Mouse (Mus musculus) MEL (cell line): ENCODE results near the gene Zfp318. TPM values are rescaled to one million over a fixed set of nuclear protein-coding genes. Genes with fewer than 3 reads are reported as not detected.

Source experiments
- DNase-seq: peaks from one replicate; pipeline ENCODE4 v3.0.0; 2011; ENCODE audit warnings: low read depth, low spot score
- H3K27ac ChIP-seq: 2 replicates; pipeline ENCODE4 v1.5.1; 2012; ENCODE audit warnings: low read depth, mild to moderate bottlenecking, control low read depth, low read length, moderate library complexity; ENCODE audit not compliant: control insufficient read depth
- H3K27me3 ChIP-seq, 2 experiments: fragments of 150-350 bp in 1 of 2; sonication (generic) in 1 of 2; 2 replicates each; pipeline ENCODE4 v1.6.1; 2012; ENCODE audit warnings: low read length in 2 of 2, mild to moderate bottlenecking in 2 of 2, improper control_type of control experiment in 1 of 2, moderate library complexity in 1 of 2; ENCODE audit not compliant: insufficient read depth in 2 of 2, control insufficient read depth in 1 of 2
- H3K36me3 ChIP-seq, 2 experiments: 2 replicates each; pipeline ENCODE4 v1.6.1; 2012 to 2014; ENCODE audit warnings: low read length in 2 of 2, improper control_type of control experiment in 1 of 2, inconsistent platforms in 1 of 2, mild to moderate bottlenecking in 1 of 2; ENCODE audit not compliant: insufficient read depth in 2 of 2, control insufficient read depth in 1 of 2
- H3K4me1 ChIP-seq, 2 experiments: fragments of 150-350 bp in 1 of 2; sonication (generic) in 1 of 2; 2 replicates each; pipeline ENCODE4 v1.6.1; 2012; ENCODE audit warnings: low read length in 2 of 2, improper control_type of control experiment in 1 of 2, mild to moderate bottlenecking in 1 of 2; ENCODE audit not compliant: insufficient read depth in 2 of 2, control insufficient read depth in 1 of 2
- H3K4me3 ChIP-seq, 2 experiments: fragments of 150-350 bp in 1 of 2; sonication (generic) in 1 of 2; 2 replicates each; pipeline ENCODE4 v1.5.1; 2012; ENCODE audit warnings: low read depth in 2 of 2, low read length in 2 of 2, mild to moderate bottlenecking in 2 of 2, moderate library complexity in 2 of 2, control low read depth in 1 of 2, improper control_type of control experiment in 1 of 2; ENCODE audit not compliant: control insufficient read depth in 1 of 2, insufficient read depth in 1 of 2
- H3K79me2 ChIP-seq: 2 replicates; pipeline ENCODE4 v1.6.1; 2012; ENCODE audit warnings: mild to moderate bottlenecking, low read length, moderate library complexity; ENCODE audit not compliant: control insufficient read depth, poor library complexity, insufficient read depth
- H3K9ac ChIP-seq: 2 replicates; pipeline ENCODE4 v1.6.1; 2012; ENCODE audit warnings: low read depth, mild to moderate bottlenecking, control low read depth, low read length, moderate library complexity; ENCODE audit not compliant: control insufficient read depth, poor library complexity, severe bottlenecking
- H3K9me3 ChIP-seq: fragments of 150-350 bp; sonication (generic); replicated peaks from 2 replicates; pipeline ENCODE4 v1.6.1; 2012; ENCODE audit warnings: mild to moderate bottlenecking, low read length, improper control_type of control experiment, moderate library complexity; ENCODE audit not compliant: insufficient read depth
- BHLHE40 ChIP-seq: IDR thresholded peaks from 2 replicates; pipeline ENCODE4 v1.6.1; 2012; ENCODE audit warnings: low read depth, mild to moderate bottlenecking, inconsistent platforms, low read length, improper control_type of control experiment, borderline replicate concordance
- CHD2 ChIP-seq: IDR thresholded peaks from 2 replicates; pipeline ENCODE4 v1.6.1; 2011; ENCODE audit warnings: low read length, improper control_type of control experiment
- CTCF ChIP-seq, 3 experiments: IDR thresholded peaks in 2 of 3; conservative IDR thresholded peaks in 1 of 3; 2 replicates each; pipeline ENCODE4 v1.5.1; 2011 to 2012; ENCODE audit warnings: low read length in 3 of 3, low read depth in 2 of 3, mild to moderate bottlenecking in 2 of 3, improper control_type of control experiment in 1 of 3, inconsistent platforms in 1 of 3, mixed read lengths in 1 of 3, moderate library complexity in 1 of 3; ENCODE audit not compliant: control insufficient read depth in 1 of 3, insufficient read depth in 1 of 3, poor library complexity in 1 of 3, severe bottlenecking in 1 of 3
- E2F4 ChIP-seq: IDR thresholded peaks from 2 replicates; pipeline ENCODE4 v1.6.1; 2011; ENCODE audit warnings: low read depth, low read length, improper control_type of control experiment, borderline replicate concordance
- ELF1 ChIP-seq: IDR thresholded peaks from 2 replicates; pipeline ENCODE4 v1.6.1; 2014; ENCODE audit warnings: low read depth, mild to moderate bottlenecking, inconsistent platforms, low read length, improper control_type of control experiment, moderate library complexity
- EP300 ChIP-seq, 2 experiments: IDR thresholded peaks; 2 replicates each; pipeline ENCODE4 v1.6.1; 2011; ENCODE audit warnings: improper control_type of control experiment in 2 of 2, low read length in 2 of 2, low read depth in 1 of 2, mild to moderate bottlenecking in 1 of 2
- ETS1 ChIP-seq: IDR thresholded peaks from 2 replicates; pipeline ENCODE4 v1.6.1; 2012; ENCODE audit warnings: low read depth, mild to moderate bottlenecking, inconsistent platforms, low read length, improper control_type of control experiment, moderate library complexity
- GABPA ChIP-seq: IDR thresholded peaks from 2 replicates; pipeline ENCODE4 v1.6.1; 2012; ENCODE audit warnings: low read depth, mild to moderate bottlenecking, inconsistent platforms, low read length, improper control_type of control experiment, moderate library complexity
- GATA1 ChIP-seq: IDR thresholded peaks from 2 replicates; pipeline ENCODE4 v1.6.1; 2011; ENCODE audit warnings: low read depth, low read length, improper control_type of control experiment
- HCFC1 ChIP-seq: IDR thresholded peaks from 2 replicates; pipeline ENCODE4 v1.6.1; 2012; ENCODE audit warnings: low read depth, mild to moderate bottlenecking, inconsistent platforms, low read length, improper control_type of control experiment, moderate library complexity
- JUND ChIP-seq: IDR thresholded peaks from 2 replicates; pipeline ENCODE4 v1.6.1; 2011; ENCODE audit warnings: low read depth, mild to moderate bottlenecking, improper control_type of control experiment, low read length
- MAFK ChIP-seq: IDR thresholded peaks from 2 replicates; pipeline ENCODE4 v1.6.1; 2011; ENCODE audit warnings: low read depth, mild to moderate bottlenecking, low read length, improper control_type of control experiment, borderline replicate concordance
- MAX ChIP-seq: IDR thresholded peaks from 2 replicates; pipeline ENCODE4 v1.6.1; 2011; ENCODE audit warnings: low read length, improper control_type of control experiment
- MAZ ChIP-seq: IDR thresholded peaks from 2 replicates; pipeline ENCODE4 v1.6.1; 2012; ENCODE audit warnings: low read depth, mild to moderate bottlenecking, inconsistent platforms, low read length, improper control_type of control experiment
- MEF2A ChIP-seq: IDR thresholded peaks from 2 replicates; pipeline ENCODE4 v1.6.1; 2014; ENCODE audit warnings: low read depth, mild to moderate bottlenecking, inconsistent platforms, low read length, improper control_type of control experiment; ENCODE audit not compliant: poor library complexity, insufficient replicate concordance, severe bottlenecking; ENCODE audit errors: extremely low read depth
- MYB ChIP-seq: IDR thresholded peaks from 2 replicates; pipeline ENCODE4 v1.6.1; 2011; ENCODE audit warnings: mild to moderate bottlenecking, low read depth, low read length, improper control_type of control experiment
- NELFE ChIP-seq: IDR thresholded peaks from 2 replicates; pipeline ENCODE4 v1.6.1; 2011; ENCODE audit warnings: low read depth, low read length, improper control_type of control experiment
- NRF1 ChIP-seq: IDR thresholded peaks from 2 replicates; pipeline ENCODE4 v1.6.1; 2014; ENCODE audit warnings: low read depth, mild to moderate bottlenecking, inconsistent platforms, low read length, improper control_type of control experiment, moderate library complexity; ENCODE audit not compliant: poor library complexity, insufficient read depth, severe bottlenecking
- POLR2A ChIP-seq, 2 experiments: IDR thresholded peaks; 2 replicates each; pipeline ENCODE4 v1.6.1; 2011 to 2012; ENCODE audit warnings: low read length in 2 of 2, mild to moderate bottlenecking in 2 of 2, control low read depth in 1 of 2, improper control_type of control experiment in 1 of 2, low read depth in 1 of 2, moderate library complexity in 1 of 2; ENCODE audit not compliant: control insufficient read depth in 1 of 2, insufficient read depth in 1 of 2, poor library complexity in 1 of 2
- POLR2AphosphoS2 ChIP-seq: IDR thresholded peaks from 2 replicates; pipeline ENCODE4 v1.6.1; 2011; ENCODE audit warnings: low read length, improper control_type of control experiment
- RAD21 ChIP-seq: IDR thresholded peaks from 2 replicates; pipeline ENCODE4 v1.6.1; 2011; ENCODE audit warnings: mild to moderate bottlenecking, low read depth, low read length, improper control_type of control experiment
- RCOR1 ChIP-seq: IDR thresholded peaks from 2 replicates; pipeline ENCODE4 v1.6.1; 2012; ENCODE audit warnings: low read depth, mild to moderate bottlenecking, inconsistent platforms, low read length, improper control_type of control experiment
- SIN3A ChIP-seq: IDR thresholded peaks from 2 replicates; pipeline ENCODE4 v1.6.1; 2012; ENCODE audit warnings: low read length, improper control_type of control experiment, inconsistent platforms
- SMC3 ChIP-seq: IDR thresholded peaks from 2 replicates; pipeline ENCODE4 v1.6.1; 2011; ENCODE audit warnings: low read depth, low read length, improper control_type of control experiment
- TBP ChIP-seq: IDR thresholded peaks from 2 replicates; pipeline ENCODE4 v1.8.0; 2011; ENCODE audit warnings: low read depth, low read length, improper control_type of control experiment
- UBTF ChIP-seq: IDR thresholded peaks from 2 replicates; pipeline ENCODE4 v1.6.1; 2012; ENCODE audit warnings: low read depth, mild to moderate bottlenecking, inconsistent platforms, low read length, improper control_type of control experiment, moderate library complexity, borderline replicate concordance; ENCODE audit not compliant: insufficient read depth
- USF1 ChIP-seq: IDR thresholded peaks from 2 replicates; pipeline ENCODE4 v1.6.1; 2014; ENCODE audit warnings: low read depth, mild to moderate bottlenecking, inconsistent platforms, low read length, improper control_type of control experiment, moderate library complexity
- USF2 ChIP-seq, 2 experiments: IDR thresholded peaks; 2 replicates each; pipeline ENCODE4 v1.6.1; 2011 to 2012; ENCODE audit warnings: improper control_type of control experiment in 2 of 2, low read length in 2 of 2, borderline replicate concordance in 1 of 2, inconsistent platforms in 1 of 2, low read depth in 1 of 2, mild to moderate bottlenecking in 1 of 2; ENCODE audit not compliant: insufficient read depth in 1 of 2
- ZC3H11A ChIP-seq: IDR thresholded peaks from 2 replicates; pipeline ENCODE4 v1.6.1; 2012; ENCODE audit warnings: low read depth, mild to moderate bottlenecking, inconsistent platforms, low read length, improper control_type of control experiment
- ZKSCAN1 ChIP-seq: IDR thresholded peaks from 2 replicates; pipeline ENCODE4 v1.6.1; 2012; ENCODE audit warnings: low read depth, mild to moderate bottlenecking, inconsistent platforms, low read length, improper control_type of control experiment, moderate library complexity
- ZMIZ1 ChIP-seq: IDR thresholded peaks from 2 replicates; pipeline ENCODE4 v1.6.1; 2012; ENCODE audit warnings: low read depth, mild to moderate bottlenecking, inconsistent platforms, low read length, improper control_type of control experiment, moderate library complexity
- ZNF384 ChIP-seq: IDR thresholded peaks from 2 replicates; pipeline ENCODE4 v1.6.1; 2012; ENCODE audit warnings: low read depth, mild to moderate bottlenecking, inconsistent platforms, low read length, improper control_type of control experiment
- polyA plus RNA-seq, 2 experiments: library from polyadenylated mRNA; stranded (reverse) in 1 of 2; unstranded in 1 of 2; fragments of >175 nt in 1 of 2; fragments of >200 nt in 1 of 2; gene quantifications; 2 replicates each; pipeline versions ENCODE4 v1.2.1 to v1.2.4; 2012; ENCODE audit warnings: low replicate concordance in 2 of 2, low read depth in 1 of 2; ENCODE audit not compliant: insufficient read length in 2 of 2, insufficient read depth in 1 of 2, missing spikeins in 1 of 2
- total RNA-seq: library from RNA; depleted of rRNA; stranded (reverse); fragments of 300-350 nt; gene quantifications from 2 replicates; pipeline ENCODE4 v1.2.3, GENCODE M21; 2012

The Zfp318 gene
- total and polyA plus RNA-seq, 3 experiments: 8.1 to 36.8 (median 21.3) TPM

DNA sequence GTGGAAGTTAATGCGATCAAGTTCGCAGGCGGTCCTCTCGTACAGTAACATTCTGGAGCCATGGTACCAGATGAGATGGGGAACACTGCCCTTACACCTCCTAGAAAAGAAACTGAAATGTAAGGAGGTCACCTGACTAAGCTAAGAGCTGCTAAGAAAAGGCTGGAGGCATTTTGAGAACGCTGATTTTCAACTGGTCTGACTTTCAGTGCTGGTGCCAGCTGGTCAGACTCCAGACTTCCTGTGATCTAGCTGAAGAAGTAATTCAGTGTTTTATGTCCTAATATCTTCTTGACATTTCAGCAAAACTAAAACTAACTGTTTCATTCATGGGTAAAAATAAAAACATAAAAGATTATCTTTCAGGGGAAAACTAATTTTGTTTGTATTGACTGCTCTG is 35.1 kb downstream of the Zfp318 start:
- DNase-seq: no peak
- no peak overlapping the region for H3K4me3 ChIP-seq
- TF ChIP-seq ZNF384 (no peak), MAZ (no peak), E2F4 (no peak)
- no peaks in the 10 kb centered on the region for H3K9me3 ChIP-seq
- H3K9ac ChIP-seq: no peak overlapping the region
- H3K27me3 ChIP-seq: no peaks in the 10 kb centered on the region
- no peaks in the 10 kb centered on the region; a peak in 1 of 4 replicates for H3K4me1 ChIP-seq
- H3K36me3 ChIP-seq: peaks cover 0 to 2% of the 10 kb centered on the region in 2 experiments; a peak in 1 of 4 replicates
- no peak overlapping the region for H3K27ac ChIP-seq
- no peaks in the 10 kb centered on the region for H3K79me2 ChIP-seq

DNA sequence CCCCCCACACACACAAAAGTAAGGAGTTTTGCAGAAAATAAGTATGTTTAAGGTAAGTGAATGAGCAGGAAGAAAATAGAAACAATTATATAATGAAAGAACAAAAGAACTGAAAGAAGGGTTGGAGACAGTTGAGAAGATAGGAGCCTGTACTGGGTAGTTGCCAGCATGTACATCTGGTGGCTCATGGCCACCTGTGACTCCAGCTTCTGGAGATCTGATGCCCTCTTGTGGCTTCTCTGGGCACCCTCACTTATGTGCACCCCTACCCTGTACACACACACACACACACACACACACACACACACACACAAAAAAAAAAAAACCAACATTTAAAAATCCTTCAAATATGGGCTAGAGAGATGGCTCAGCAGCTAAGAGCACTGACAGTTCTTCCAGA is 36.2 kb downstream of the Zfp318 start:
- Histone ChIP-seq H3K27ac (no peak overlapping the region), H3K4me3 (no peak overlapping the region), H3K36me3 (peaks cover 0 to 2% of the 10 kb centered on the region in 2 experiments; a peak in 1 of 4 replicates), H3K79me2 (no peaks in the 10 kb centered on the region), H3K4me1 (peaks cover 0 to under 1% of the 10 kb centered on the region in 2 experiments; a peak in 1 of 4 replicates), H3K9me3 (no peaks in the 10 kb centered on the region), H3K27me3 (no peaks in the 10 kb centered on the region), H3K9ac (no peak overlapping the region)
- peak; percentile 66 for DNase-seq
- no peak for TF ChIP-seq TBP
- TF ChIP-seq ZNF384: 0 out of 2 replicates have a peak, but pooled peaks have one; percentile 29
- TF ChIP-seq NRF1: no peak
- no peak for TF ChIP-seq MAFK
- peak; percentile 24; the same call in 1 of the 2 replicates for TF ChIP-seq SIN3A
- no peak for TF ChIP-seq MEF2A
- TF ChIP-seq RAD21: peak; percentile 55
- TF ChIP-seq EP300 (IDR thresholded peaks at IDR 0.05; ENCODE audit: low read depth in 1 of 2, low read length in 2 of 2): no peak; a peak in 1 of 4 replicates
- no peak for TF ChIP-seq CHD2
- no peak for TF ChIP-seq HCFC1
- no peak for TF ChIP-seq ZMIZ1
- no peak for TF ChIP-seq MAX
- no peak for TF ChIP-seq POLR2A (IDR thresholded peaks at IDR 0.05; ENCODE audit: control insufficient read depth in 1 of 2, insufficient read depth in 1 of 2, low read depth in 1 of 2, low read length in 2 of 2, poor library complexity in 1 of 2)
- no peak for TF ChIP-seq RCOR1
- peak; percentile 58 for TF ChIP-seq SMC3
- no peak for TF ChIP-seq MYB
- no peak for TF ChIP-seq GATA1
- no peak for TF ChIP-seq USF2 (IDR thresholded peaks at IDR 0.05; ENCODE audit: borderline replicate concordance in 1 of 2, insufficient read depth in 1 of 2, low read depth in 1 of 2, low read length in 2 of 2)
- no peak for TF ChIP-seq NELFE
- TF ChIP-seq UBTF: no peak
- no peak for TF ChIP-seq JUND
- TF ChIP-seq USF1: no peak
- TF ChIP-seq ZC3H11A: peak; percentile 28
- no peak for TF ChIP-seq POLR2AphosphoS2
- TF ChIP-seq BHLHE40: no peak
- TF ChIP-seq ETS1: 0 out of 2 replicates have a peak, but pooled peaks have one; percentile 22
- TF ChIP-seq MAZ: no peak
- no peak for TF ChIP-seq ZKSCAN1
- no peak for TF ChIP-seq GABPA
- TF ChIP-seq ELF1: no peak
- peak in 2 of 3 experiments; percentile 57 to 64; a peak in 5 of 6 replicates for TF ChIP-seq CTCF (IDR thresholded peaks at IDR 0.05 in 2 of 3, conservative IDR thresholded peaks at IDR 0.05 in 1 of 3; ENCODE audit: control insufficient read depth in 1 of 3, insufficient read depth in 1 of 3, low read depth in 2 of 3, low read length in 3 of 3, poor library complexity in 1 of 3, severe bottlenecking in 1 of 3)
